9 mouse cellular contexts compared by ENCODE assay signal in genomic region chr1:45311388-45311787, GRCm38 (mm10). TPM values are rescaled to one million over a fixed set of nuclear protein-coding genes. Genes with fewer than 3 reads are reported as not detected.
A peak's percentile ranks its signal among the peaks of the same experiment; 100 is the strongest.
DNase-seq lines count a peak whose midpoint lies in the region; ATAC-seq and TF ChIP-seq lines count a peak whose summit lies in the region.
"Had no signal": no experiment of that assay in that cellular context is flagged by ENCODE, and none has a peak within 500 bp of the region (broad histone marks: within the 10 kb centered on the region; RNA-seq: fewer than 3 reads in every experiment).

Col3a1 (plus strand) TSS chr1:45311538.

- no peaks in the 10 kb centered on the region for H3K36me3 ChIP-seq in hindbrain, embryonic 13.5 days
- H3K36me3 ChIP-seq in limb, embryonic 15.5 days, result no peaks in the 10 kb centered on the region
- H3K36me3 ChIP-seq in myocyte (ENCODE audit: control insufficient read depth, insufficient read depth), result peaks cover 8% of the 10 kb centered on the region

- no peak within 1 kb of the TSS for H3K9ac ChIP-seq in hindbrain, embryonic 13.5 days
- peak within 1 kb of the TSS; percentile 37 for H3K9ac ChIP-seq in limb, embryonic 15.5 days

- H3K9me3 ChIP-seq in hindbrain, embryonic 13.5 days, result no peaks in the 10 kb centered on the region
- H3K9me3 ChIP-seq in limb, embryonic 15.5 days, result no peaks in the 10 kb centered on the region

- no peak for TF ChIP-seq CTCF in layer of hippocampus, adult 2 months (conservative IDR thresholded peaks at IDR 0.05)
- no peak for TF ChIP-seq CTCF in gastrocnemius, adult 2 months (IDR thresholded peaks at IDR 0.05)

- no peak within 1 kb of the TSS for H3K4me2 ChIP-seq in hindbrain, embryonic 13.5 days
- H3K4me2 ChIP-seq in limb, embryonic 15.5 days, result peak within 1 kb of the TSS; percentile 43
- H3K4me2 ChIP-seq in myocyte (ENCODE audit: low read depth), result peak within 1 kb of the TSS; percentile 74

- H3K27me3 ChIP-seq in hindbrain, embryonic 13.5 days, result no peaks in the 10 kb centered on the region
- H3K27me3 ChIP-seq in limb, embryonic 15.5 days, result no peaks in the 10 kb centered on the region
- no peaks in the 10 kb centered on the region for H3K27me3 ChIP-seq in myocyte (ENCODE audit: control insufficient read depth, insufficient read depth, insufficient read length)

- H3ac ChIP-seq in myocyte (ENCODE audit: control insufficient read depth, insufficient read length), result no peak within 1 kb of the TSS

- DNase-seq in layer of hippocampus, adult 2 months (ENCODE audit: low spot score in 2 of 2), result no peak
- DNase-seq in layer of hippocampus, adult 18-20 months (ENCODE audit: low spot score in 2 of 2), result no peak
- peak; percentile 70 for DNase-seq in gastrocnemius, adult 2 months
- no peak for DNase-seq in spleen, postnatal 4 days (ENCODE audit: low spot score in 2 of 2)

- intact Hi-C loops in gastrocnemius, adult 2 months (cut with DNase I), result loop anchor here (10.0 kb wide), 1 partner anchor 1077 kb away; no protein-coding TSS in a partner anchor

- no peak for ATAC-seq in hindbrain, embryonic 13.5 days (ENCODE audit: low FRiP score)
- peak; percentile 88 for ATAC-seq in limb, embryonic 15.5 days (ENCODE audit: insufficient number of reproducible peaks, low FRiP score, low TSS enrichment, low read depth)
- ATAC-seq in granulocyte monocyte progenitor cell, adult 5-6 weeks (replicated peaks; ENCODE audit: poor library complexity, severe bottlenecking), result no peak

- H3K79me2 ChIP-seq in myocyte (ENCODE audit: control insufficient read depth, insufficient read depth), result peaks cover 45% of the 10 kb centered on the region

- no peaks in the 10 kb centered on the region for H3K4me1 ChIP-seq in hindbrain, embryonic 13.5 days (replicated peaks)
- H3K4me1 ChIP-seq in limb, embryonic 15.5 days, result 0 out of 2 replicates have a peak, but pooled peaks cover 5% of the 10 kb centered on the region

- no peak within 1 kb of the TSS for H3K4me3 ChIP-seq in layer of hippocampus, adult 2 months
- H3K4me3 ChIP-seq in gastrocnemius, adult 2 months, result peak within 1 kb of the TSS; percentile 70
- no peak within 1 kb of the TSS for H3K4me3 ChIP-seq in hindbrain, embryonic 13.5 days
- peak within 1 kb of the TSS; percentile 50 for H3K4me3 ChIP-seq in limb, embryonic 15.5 days
- peak within 1 kb of the TSS; percentile 40 for H3K4me3 ChIP-seq in myocyte

- TF ChIP-seq POLR2A in myocyte (IDR thresholded peaks at IDR 0.05; ENCODE audit: insufficient read length, low read depth), result peak; percentile 87

- WGBS in hindbrain, embryonic 13.5 days, result 94% methylated on average over 4 of the region's 4 CpGs
- 8% methylated on average over 4 of the region's 4 CpGs for WGBS in limb, embryonic 15.5 days

- H3K27ac ChIP-seq in layer of hippocampus, adult 2 months, result peak within 1 kb of the TSS; percentile 48; the same call in 1 of the 2 replicates
- peak within 1 kb of the TSS; percentile 86 for H3K27ac ChIP-seq in gastrocnemius, adult 2 months
- 0 out of 2 replicates have a peak within 1 kb of the TSS, but pooled peaks have one; percentile 4 for H3K27ac ChIP-seq in hindbrain, embryonic 13.5 days
- peak within 1 kb of the TSS; percentile 95 for H3K27ac ChIP-seq in limb, embryonic 15.5 days

TF ChIP-seq in myocyte, 11 proteins besides CTCF, POLR2A, EP300 and RAD21:
- no peak for TF ChIP-seq TCF12 (IDR thresholded peaks at IDR 0.05; ENCODE audit: insufficient read depth, poor library complexity, severe bottlenecking)
- no peak for TF ChIP-seq TCF3 (IDR thresholded peaks at IDR 0.05; ENCODE audit: insufficient read length, low read depth)
- peak in 2 of 3 experiments; percentile 15 to 22 for TF ChIP-seq MYOD1 (IDR thresholded peaks at IDR 0.05; ENCODE audit: control insufficient read depth in 1 of 3, insufficient read length in 2 of 3, low read depth in 2 of 3)
- no peak for TF ChIP-seq USF1 (IDR thresholded peaks at IDR 0.05; ENCODE audit: low read depth)
- TF ChIP-seq E2F4 (IDR thresholded peaks at IDR 0.05; ENCODE audit: insufficient read depth), result no peak
- no peak for TF ChIP-seq CEBPB (IDR thresholded peaks at IDR 0.05; ENCODE audit: insufficient read depth, poor library complexity, severe bottlenecking)
- TF ChIP-seq SRF (IDR thresholded peaks at IDR 0.05; ENCODE audit: control insufficient read depth, insufficient read length, low read depth), result peak; percentile 60
- peak; percentile 90 for TF ChIP-seq POLR2AphosphoS2 (IDR thresholded peaks at IDR 0.05; ENCODE audit: insufficient read length, low read depth)
- no peak for TF ChIP-seq MYOG (IDR thresholded peaks at IDR 0.05; ENCODE audit: control insufficient read depth in 1 of 3, insufficient read depth in 1 of 3, insufficient read length in 2 of 3, low read depth in 2 of 3)
TF ChIP-seq in myocyte: peak in this region for 3.

RNA-seq across cellular contexts. Expression of gene Col3a1, which starts in this region (rescaled TPM):
- total RNA-seq in layer of hippocampus, adult 2 months (2021), result 1 to 10 TPM; 4.4 to 7.9 TPM
- total RNA-seq in layer of hippocampus, adult 18-20 months (2021), result 1 to 10 TPM; 1.9 to 2.2 TPM
- total RNA-seq in gastrocnemius, adult 2 months (2021), result 100 to 1,000 TPM; 139 to 163 TPM
- 276 and 333 TPM in 2 replicates for polyA plus RNA-seq in hindbrain, embryonic 13.5 days (2015; fragmentation: Nextera tagmentation; extraction: Ambion mirVana)
- polyA plus RNA-seq in limb, embryonic 15.5 days (2015; fragmentation: Nextera tagmentation; extraction: Ambion mirVana), result 3,320 and 3,762 TPM in 2 replicates
- polyA plus RNA-seq in myocyte (2012; fragmentation: generic; extraction: Trizol), result 708 TPM
- not detected in 2 replicates for total RNA-seq in granulocyte monocyte progenitor cell, adult 5-6 weeks (2014; fragmentation: Nextera tagmentation)
- not detected in 2 replicates for total RNA-seq in granulocyte monocyte progenitor cell, adult 5-6 weeks (2017)
- total RNA-seq: common myeloid progenitor, adult 5-6 weeks had no signal

Comparison
In these comparisons a context has a peak if more than half of its experiments do, and no peak if none do; other contexts are left out.
1. RNA of gene Col3a1 (total RNA-seq): 139 to 163 TPM in gastrocnemius, adult 2 months; 4.4 to 7.9 TPM in layer of hippocampus, adult 2 months, 1.9 to 2.2 TPM in layer of hippocampus, adult 18-20 months and not detected in granulocyte monocyte progenitor cell, adult 5-6 weeks; every median in the first group is over 10 times any median in the second.
2. H3K27ac ChIP-seq: peak in every context shown above with its lines; median percentile 95 in limb, embryonic 15.5 days; 86 in gastrocnemius, adult 2 months; 48 in layer of hippocampus, adult 2 months; 4 in hindbrain, embryonic 13.5 days.
3. H3K4me3 ChIP-seq: peak in gastrocnemius, adult 2 months (single experiment), limb, embryonic 15.5 days (single experiment) and myocyte (single experiment); none in layer of hippocampus, adult 2 months (single experiment) and hindbrain, embryonic 13.5 days (single experiment).